Mouse (Mus musculus): ENCODE results near the gene Pnliprp2. TPM values are rescaled to one million over a fixed set of nuclear protein-coding genes. Genes with fewer than 3 reads are reported as not detected.

The Pnliprp2 gene
- polyA plus RNA-seq, 1 experiment = not detected

DNA sequence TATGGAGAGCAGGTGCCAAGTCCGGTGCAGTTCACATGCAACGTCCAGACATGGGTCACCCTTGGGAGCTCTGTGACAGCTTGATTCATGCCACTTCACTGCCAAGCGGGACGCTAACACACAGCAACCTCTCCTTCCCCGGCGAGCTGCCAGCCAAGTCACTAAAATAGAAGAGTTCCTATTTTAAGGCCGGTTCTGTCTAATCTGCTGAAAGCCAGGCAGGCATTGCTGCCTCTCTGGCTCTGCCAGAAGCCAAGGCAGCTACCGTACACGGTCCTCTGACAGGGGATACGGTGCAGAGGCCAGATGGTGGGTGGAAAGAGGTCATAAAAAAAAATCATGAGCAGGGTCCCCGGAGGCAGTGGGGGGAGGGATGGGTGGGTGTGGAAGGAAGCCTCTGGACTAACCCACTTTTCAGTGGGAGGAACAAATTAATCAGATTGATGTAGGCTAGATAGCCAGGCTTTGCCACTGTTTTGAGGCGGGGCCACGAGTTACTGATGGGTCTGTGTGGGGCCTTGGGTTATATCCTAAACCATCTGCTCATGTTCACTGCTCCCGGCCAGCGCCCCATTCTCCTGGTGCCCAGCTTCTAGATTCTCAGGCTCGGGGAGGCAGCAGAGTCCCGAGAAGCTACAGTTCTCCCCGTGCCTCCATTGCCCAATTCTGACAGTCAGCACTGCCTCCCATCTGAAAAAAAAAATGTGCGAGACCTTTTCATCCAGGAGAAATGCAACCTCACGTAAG is 63.1 kb downstream of the Pnliprp2 start:
- H3K4me1 ChIP-seq (ENCODE audit: control insufficient read depth, insufficient read depth, low read length) = no peaks in the 10 kb centered on the region; the same call in 1 of the 2 replicates
- no peak for TF ChIP-seq POLR2A (IDR thresholded peaks at IDR 0.05; ENCODE audit: borderline replicate concordance, control insufficient read depth, low read depth, low read length)
- TF ChIP-seq CTCF (IDR thresholded peaks at IDR 0.05; ENCODE audit: control insufficient read depth, insufficient read depth, low read length) = no peak
- no peak overlapping the region for H3K27ac ChIP-seq (ENCODE audit: control insufficient read depth, insufficient read depth, low read depth, low read length, poor library complexity)
- WGBS = 30% methylated on average over 20 of the region's 20 CpGs
- no peak overlapping the region for H3K4me3 ChIP-seq (replicated peaks; ENCODE audit: control insufficient read depth, low read depth, low read length)

DNA sequence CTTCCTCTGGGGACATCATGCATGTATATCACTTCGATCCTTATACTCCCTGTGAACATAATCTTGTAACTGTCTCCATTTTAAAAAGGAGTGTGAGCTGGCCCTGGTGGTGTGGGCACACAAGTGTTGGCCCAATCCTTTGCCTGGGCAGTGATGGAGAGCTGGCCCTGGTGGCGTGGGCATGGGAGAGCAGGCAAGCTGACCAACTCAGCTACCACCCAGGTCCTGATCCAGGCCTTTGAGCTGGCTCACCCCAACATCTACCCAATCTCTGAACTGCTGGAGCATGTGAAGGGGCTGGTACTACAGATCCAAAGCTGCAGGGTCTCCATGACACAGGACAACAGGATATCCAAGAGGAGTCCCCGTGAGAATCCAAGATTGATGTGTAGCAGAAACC is 63.8 kb downstream of the Pnliprp2 start:
- Histone ChIP-seq H3K27ac (ENCODE audit: control insufficient read depth, insufficient read depth, low read depth, low read length, poor library complexity) (no peak overlapping the region), H3K4me1 (ENCODE audit: control insufficient read depth, insufficient read depth, low read length) (no peaks in the 10 kb centered on the region; the same call in 1 of the 2 replicates), H3K4me3 (replicated peaks; ENCODE audit: control insufficient read depth, low read depth, low read length) (no peak overlapping the region)
- TF ChIP-seq POLR2A (IDR thresholded peaks at IDR 0.05; ENCODE audit: borderline replicate concordance, control insufficient read depth, low read depth, low read length) (no peak), CTCF (IDR thresholded peaks at IDR 0.05; ENCODE audit: control insufficient read depth, insufficient read depth, low read length) (no peak)
- 80% methylated on average over 3 of the region's 3 CpGs for WGBS

DNA sequence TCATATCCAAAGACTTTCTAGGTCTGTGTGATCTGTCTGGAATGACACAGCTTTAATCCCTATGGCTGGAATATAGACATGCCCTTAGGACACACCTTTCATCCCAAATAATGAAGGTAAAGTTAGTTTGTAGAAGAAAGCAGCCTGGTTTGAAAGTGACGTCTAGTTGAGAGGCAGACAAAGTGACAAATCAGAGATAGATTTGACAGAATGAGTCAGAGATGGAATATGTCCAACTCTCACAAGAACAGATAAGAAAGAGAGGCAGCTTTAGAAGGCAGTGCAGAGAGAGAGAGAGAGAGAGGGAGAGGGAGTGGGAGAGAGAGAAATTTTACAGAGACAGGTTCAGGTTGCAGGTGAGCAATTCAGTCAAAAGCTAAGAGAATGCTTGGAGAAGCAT is 64.8 kb downstream of the Pnliprp2 start:
- no peak for TF ChIP-seq CTCF (IDR thresholded peaks at IDR 0.05; ENCODE audit: control insufficient read depth, insufficient read depth, low read length)
- Histone ChIP-seq H3K4me3 (replicated peaks; ENCODE audit: control insufficient read depth, low read depth, low read length) (no peak overlapping the region), H3K27ac (ENCODE audit: control insufficient read depth, insufficient read depth, low read depth, low read length, poor library complexity) (no peak overlapping the region), H3K4me1 (ENCODE audit: control insufficient read depth, insufficient read depth, low read length) (no peaks in the 10 kb centered on the region)
- 67% methylated on average over 1 of the region's 1 CpGs for WGBS

Other genes with a start within 250 kb of the Pnliprp2 start
- not detected in 2 replicates for gene Ccdc172, start 247.7 kb upstream of the Pnliprp2 start, polyA plus RNA-seq (2011; ENCODE audit: insufficient read depth, insufficient read length, low replicate concordance, missing spikeins)
- gene Pnlip, start 107.2 kb upstream of the Pnliprp2 start, polyA plus RNA-seq (2011; ENCODE audit: insufficient read depth, insufficient read length, low replicate concordance, missing spikeins) = not detected in 2 replicates
- gene Pnliprp1, start 30.8 kb upstream of the Pnliprp2 start, polyA plus RNA-seq (2011; ENCODE audit: insufficient read depth, insufficient read length, low replicate concordance, missing spikeins) = not detected in 2 replicates
- not detected in 2 replicates for gene 1700019N19Rik, start 34.7 kb downstream of the Pnliprp2 start, polyA plus RNA-seq (2011; ENCODE audit: insufficient read depth, insufficient read length, low replicate concordance, missing spikeins)
- gene Eno4, start 183.7 kb downstream of the Pnliprp2 start, polyA plus RNA-seq (2011; ENCODE audit: insufficient read depth, insufficient read length, low replicate concordance, missing spikeins) = not detected in 2 replicates
- 0.92 and 2.3 TPM in 2 replicates for gene Hspa12a, start 183.9 kb downstream of the Pnliprp2 start, polyA plus RNA-seq (2011; ENCODE audit: insufficient read depth, insufficient read length, low replicate concordance, missing spikeins)

Data from bone marrow, adult 2 months (tissue).